Mouse (Mus musculus): ENCODE data around the gene Psma4. TPM values are rescaled to one million over a fixed set of nuclear protein-coding genes. Genes with fewer than 3 reads are reported as not detected.

The Psma4 gene
- polyA plus RNA-seq (2015; fragmentation: Nextera tagmentation; extraction: Ambion mirVana) = 334 and 356 TPM in 2 replicates

DNA sequence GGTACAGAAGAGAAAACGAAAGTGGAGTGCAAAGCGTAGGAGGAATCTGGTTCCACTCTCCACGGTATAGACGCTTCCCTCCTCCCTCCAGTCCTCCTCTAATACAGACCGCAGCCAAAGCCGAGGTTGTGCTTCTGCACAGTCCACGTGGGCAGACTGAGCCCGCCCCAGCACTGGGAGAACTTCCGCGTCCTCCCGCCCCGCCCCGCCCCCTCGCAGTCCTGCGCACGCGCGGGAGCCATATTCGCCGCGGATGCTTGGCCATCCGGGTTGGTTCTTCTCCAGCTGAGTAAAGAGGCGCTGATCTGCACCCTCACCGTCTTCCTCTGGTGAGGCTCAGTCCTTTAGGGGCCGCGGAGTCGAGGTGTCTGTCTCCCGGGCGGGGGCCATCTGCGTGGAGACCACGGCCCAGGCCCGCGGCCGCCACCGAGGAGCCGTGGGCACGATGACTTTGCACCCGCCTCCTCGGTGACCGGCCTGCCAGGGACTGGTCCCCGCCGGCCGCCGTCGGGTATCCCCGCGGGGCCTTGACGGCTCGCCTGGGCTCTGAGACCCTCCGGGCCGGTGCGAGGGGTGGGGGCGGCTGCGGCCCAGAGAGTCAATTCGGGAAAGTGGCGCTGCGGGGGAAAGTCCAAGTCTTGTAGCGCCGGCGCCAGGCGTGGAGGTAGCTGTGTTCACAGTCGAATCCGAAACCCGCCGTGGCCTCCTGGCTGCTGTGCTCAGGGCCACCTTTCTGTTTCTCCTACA is at the start of gene Psma4, which contains the start of gene AY074887:
TSS of gene Psma4 (plus strand) at position 216 of the 747 bp plus-strand sequence.
TSS of gene AY074887 (minus strand) at position 424 of the 747 bp plus-strand sequence.

DNA sequence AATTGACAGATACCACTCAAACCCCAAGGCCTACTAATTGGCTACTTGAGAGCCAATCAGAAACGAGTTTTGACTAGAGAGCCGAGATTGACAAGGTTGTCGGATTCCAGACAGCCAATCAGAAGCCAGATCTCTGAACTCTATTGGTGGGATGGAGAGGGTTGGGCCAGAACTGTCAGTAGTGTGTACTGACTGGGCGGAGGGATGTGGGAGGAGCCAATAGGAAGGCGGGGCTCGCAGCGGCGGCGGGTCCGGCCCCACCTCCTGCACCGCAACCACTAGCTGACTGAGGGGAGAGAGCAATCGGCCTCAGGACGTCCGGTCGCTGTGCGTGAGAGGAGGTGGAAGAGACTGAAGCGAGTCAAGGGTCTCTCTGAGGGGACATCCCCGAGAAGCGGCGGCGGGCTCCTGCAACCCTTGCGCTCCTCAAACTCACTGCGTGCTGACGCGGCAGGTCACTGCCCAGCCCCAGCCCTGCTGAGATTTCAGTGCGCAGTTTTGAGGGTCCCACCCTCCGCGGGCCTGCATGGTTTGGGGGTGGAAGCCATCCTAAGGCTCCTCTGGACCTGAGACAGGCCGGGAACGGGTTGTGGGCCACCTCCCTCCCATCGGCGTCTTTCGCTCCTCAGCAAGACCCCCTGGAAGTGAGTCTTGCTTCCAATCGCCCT is 33.4 kb upstream of the Psma4 start, which contains the start of gene Hykk:
TSS of gene Hykk (plus strand) at position 274 of the 668 bp plus-strand sequence.

DNA sequence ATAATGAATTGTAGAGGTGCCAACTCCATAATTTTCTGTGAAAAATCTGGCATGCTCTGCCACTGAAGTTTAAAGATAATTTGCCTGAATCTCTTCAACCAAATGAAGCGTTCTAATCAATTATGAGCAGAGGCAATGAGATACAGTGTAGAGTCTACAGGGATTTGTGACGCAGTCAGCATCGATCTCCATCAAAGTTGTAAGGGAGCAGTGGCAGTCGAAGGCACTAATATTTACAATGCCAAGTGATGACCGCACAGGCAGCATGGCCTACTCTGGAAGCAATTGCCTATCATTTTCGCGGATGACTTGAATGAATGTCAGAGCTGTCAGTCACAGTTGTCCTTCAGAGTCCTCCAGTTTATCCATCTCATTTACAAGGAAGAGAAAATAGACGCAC is 30.1 kb downstream of the Psma4 start, which contains the start of gene Chrna5:
TSS of gene Chrna5 (plus strand) at position 207 of the 400 bp plus-strand sequence.

Other genes starting within 250 kb of the Psma4 start
- 163 and 166 TPM in 2 replicates for gene Wdr61, start 216.3 kb upstream of the Psma4 start, polyA plus RNA-seq (2015; fragmentation: Nextera tagmentation; extraction: Ambion mirVana)
- gene Crabp1, start 186.0 kb upstream of the Psma4 start, polyA plus RNA-seq (2015; fragmentation: Nextera tagmentation; extraction: Ambion mirVana) = 6.6 and 8.8 TPM in 2 replicates
- 16.0 and 18.0 TPM in 2 replicates for gene Ireb2, start 87.0 kb upstream of the Psma4 start, polyA plus RNA-seq (2015; fragmentation: Nextera tagmentation; extraction: Ambion mirVana)
- gene Hykk, start 33.5 kb upstream of the Psma4 start, polyA plus RNA-seq (2015; fragmentation: Nextera tagmentation; extraction: Ambion mirVana) = 2.0 and 2.2 TPM in 2 replicates
- gene AY074887, start 208 bp downstream of the Psma4 start, polyA plus RNA-seq (2015; fragmentation: Nextera tagmentation; extraction: Ambion mirVana) = 0.79 and 1.4 TPM in 2 replicates
- 2.6 and 9.2 TPM in 2 replicates for gene Chrna5, start 30.1 kb downstream of the Psma4 start, polyA plus RNA-seq (2015; fragmentation: Nextera tagmentation; extraction: Ambion mirVana)
- 14.0 and 30.8 TPM in 2 replicates for gene Chrna3, start 75.8 kb downstream of the Psma4 start, polyA plus RNA-seq (2015; fragmentation: Nextera tagmentation; extraction: Ambion mirVana)
- gene Chrnb4, start 98.0 kb downstream of the Psma4 start, polyA plus RNA-seq (2015; fragmentation: Nextera tagmentation; extraction: Ambion mirVana) = 5.4 and 15.8 TPM in 2 replicates
- gene Ube2q2, start 198.1 kb downstream of the Psma4 start, polyA plus RNA-seq (2015; fragmentation: Nextera tagmentation; extraction: Ambion mirVana) = 22.0 and 27.9 TPM in 2 replicates